Mouse (Mus musculus) heart, adult 18-20 months (tissue): Measurements from ENCODE around the gene Zfp719. TPM values are rescaled to one million over a fixed set of nuclear protein-coding genes. Genes with fewer than 3 reads are reported as not detected.

Source experiments
- DNase-seq, 2 experiments: peaks; one replicate each; pipeline ENCODE4 v3.0.0; 2021 to 2022; ENCODE audit warnings: mixed read lengths in 1 of 2
- long read RNA-seq, 2 experiments: library from polyadenylated mRNA; stranded (forward); transcript quantifications; one replicate each; pipeline ENCODE4 v2.0.0; 2021
- total RNA-seq, 2 experiments: library from RNA; stranded (reverse); gene quantifications; 2 replicates each; pipeline ENCODE4 v1.2.3; 2021

Zfp719 gene
- total RNA-seq, result 1 to 10 TPM; 4.4 to 8.2 TPM
- long read RNA-seq, experiment 1, full-length matches to known transcripts, result 3 of 3 reads
- long read RNA-seq, experiment 1, partial matches to known transcripts, result 0 of 3 reads
- long read RNA-seq, experiment 1, other reads (novel, unspliced or antisense), result 0 of 3 reads
- long read RNA-seq, experiment 2, full-length matches to known transcripts, result 3 of 3 reads
- long read RNA-seq, experiment 2, partial matches to known transcripts, result 0 of 3 reads
- long read RNA-seq, experiment 2, other reads (novel, unspliced or antisense), result 0 of 3 reads

DNA sequence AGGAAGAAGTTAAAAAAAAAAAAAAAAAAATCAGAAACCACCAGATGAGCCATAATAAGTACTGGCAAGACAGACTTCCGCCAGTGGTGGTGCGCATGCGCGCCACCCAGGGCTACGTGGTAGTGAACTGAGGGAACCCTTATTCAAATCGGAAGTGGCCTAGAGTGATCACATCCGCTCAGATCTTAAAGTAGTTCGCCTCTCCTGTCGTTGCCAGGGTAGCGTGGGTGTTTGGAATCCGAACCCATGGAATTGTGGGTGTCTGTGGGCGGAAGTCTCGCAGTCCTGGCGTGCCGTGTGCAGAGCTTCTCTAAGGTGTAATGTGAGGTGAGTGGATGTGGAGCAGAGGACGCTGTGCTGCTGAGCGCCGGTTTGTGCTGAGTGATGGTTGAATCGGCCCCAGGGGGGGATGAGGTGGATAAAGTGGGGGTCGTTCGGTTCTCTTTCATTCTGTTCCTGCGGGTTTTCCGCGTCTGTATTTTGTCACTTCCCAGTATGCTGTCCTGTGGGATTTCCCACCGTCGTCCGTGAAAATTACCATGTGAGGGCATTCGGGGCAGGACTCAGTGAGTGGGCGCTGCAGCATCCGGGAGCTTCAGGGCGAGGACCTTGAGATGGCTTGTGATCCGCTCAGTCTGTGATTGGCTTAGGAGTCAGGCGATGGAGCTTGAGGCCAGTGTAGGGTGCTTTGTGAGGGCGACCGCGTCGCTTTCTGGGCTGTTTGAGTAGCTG, at the start of gene Zfp719:
Gene Zfp719 (plus strand): TSS at position 171 of the 732 bp plus-strand sequence.
- DNase-seq, result peak; percentile 91 to 95

DNA sequence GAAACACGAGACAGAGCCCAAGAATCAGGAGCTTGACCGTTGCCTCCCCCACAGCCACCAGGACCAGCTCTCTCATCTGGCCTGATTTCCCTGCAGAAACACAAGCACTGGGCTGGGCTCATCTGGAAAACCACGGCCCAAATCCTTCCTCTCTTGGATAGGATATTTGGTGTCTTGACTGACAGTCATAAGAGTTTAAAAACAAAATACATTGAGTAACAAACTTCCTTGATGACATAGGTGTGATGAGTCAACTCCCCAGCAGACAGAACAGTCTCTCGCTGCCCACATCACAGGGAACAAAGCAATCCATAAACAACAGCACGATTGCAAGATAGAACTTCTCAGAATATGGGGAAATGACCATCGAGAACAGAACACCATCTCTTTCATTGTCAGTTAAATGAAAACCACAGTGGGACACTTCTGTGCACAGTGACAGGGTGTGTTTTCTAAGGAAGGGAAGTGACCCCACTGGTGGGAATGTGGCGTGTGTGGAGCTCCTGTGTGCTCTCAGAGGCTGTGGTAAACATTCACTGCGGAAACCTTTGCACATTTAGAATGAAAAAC, 49.1 kb upstream of the Zfp719 start:
- DNase-seq, result peak in 1 of 2 experiments; percentile 26

DNA sequence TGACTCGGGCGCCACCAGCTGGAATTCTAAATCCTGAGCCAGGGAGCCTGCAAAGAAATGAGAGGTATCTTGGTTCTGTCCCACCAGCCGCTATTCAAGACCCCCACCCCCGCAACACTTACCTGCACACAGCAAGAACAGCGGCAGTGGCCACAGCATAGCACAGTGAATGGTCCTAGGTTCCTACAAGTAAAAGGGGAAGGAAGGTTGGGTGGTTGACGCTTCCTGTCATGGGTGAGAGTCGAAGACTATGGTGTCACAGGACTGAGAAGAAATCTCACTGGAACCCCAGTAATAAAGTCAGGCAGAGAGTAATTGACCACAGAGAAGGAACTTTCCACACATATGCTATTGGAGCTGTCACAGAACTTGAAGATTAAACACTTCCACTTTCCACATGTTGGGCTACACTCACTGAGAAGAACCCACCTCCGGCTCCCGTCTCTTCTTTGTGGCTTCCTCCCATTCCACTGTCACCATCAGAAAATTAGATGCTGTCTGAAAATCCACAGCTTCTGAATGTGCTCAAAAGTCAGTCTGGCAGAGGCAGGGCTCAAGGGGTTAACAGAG, 46.4 kb upstream of the Zfp719 start:
- DNase-seq, result peak in 1 of 2 experiments; percentile 59

DNA sequence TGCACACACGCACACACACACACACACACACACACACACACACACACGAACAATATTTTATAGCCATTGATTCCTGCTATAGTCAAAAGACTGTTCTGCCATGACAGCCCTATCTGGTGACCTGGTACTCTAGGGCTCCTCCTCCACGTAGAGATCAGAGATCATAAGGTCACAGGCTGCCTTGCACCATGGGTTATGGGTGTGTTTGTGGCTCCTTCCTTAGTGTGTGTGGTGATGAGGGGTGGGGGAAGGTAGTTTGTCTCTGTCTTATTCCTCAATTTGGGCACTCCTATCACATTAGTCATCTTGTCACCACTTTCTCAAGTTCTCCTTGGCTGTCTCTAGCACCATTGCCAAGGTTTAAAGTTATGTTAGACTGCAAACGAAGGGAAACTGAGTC, 40.9 kb upstream of the Zfp719 start:
- no peak for DNase-seq

DNA sequence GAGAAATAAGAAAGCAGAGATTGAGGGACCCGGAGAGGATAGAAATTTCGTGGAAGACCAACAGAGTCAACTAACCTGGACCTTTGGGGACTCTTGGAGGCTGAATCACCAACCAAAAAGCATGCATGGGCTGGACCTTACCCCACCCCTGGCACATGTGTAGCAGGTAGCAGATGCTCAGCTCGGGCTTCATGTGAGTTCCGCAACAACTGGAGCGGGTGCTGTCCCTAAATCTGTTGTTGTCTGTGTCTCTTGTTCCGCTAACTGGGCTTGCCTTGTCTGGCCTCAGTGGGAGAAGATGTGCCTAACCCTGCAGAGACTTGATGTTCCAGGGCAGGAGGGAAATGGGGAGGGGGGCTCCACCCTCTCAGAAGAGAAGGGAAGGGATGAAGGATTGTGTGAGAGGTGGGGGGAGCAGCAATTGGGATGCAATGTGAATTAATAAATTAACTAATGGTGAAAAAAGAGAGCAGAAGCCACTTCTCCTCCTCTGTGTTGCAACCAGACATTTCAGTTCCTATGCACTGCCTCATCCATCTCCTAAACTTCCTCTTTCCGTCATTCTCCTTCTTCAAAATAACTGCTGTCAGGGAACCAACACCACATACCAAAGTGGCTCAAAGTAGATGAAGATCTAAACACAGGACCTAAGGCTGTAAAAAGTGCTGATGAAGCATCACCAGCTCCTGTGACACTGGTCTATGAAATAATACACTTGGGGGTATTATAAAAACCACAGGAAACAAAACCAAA, 35.0 kb upstream of the Zfp719 start, which contains the start of gene Cd33:
Gene Cd33 (minus strand): TSS at position 204 of the 753 bp plus-strand sequence.
- peak; percentile 30 to 47 for DNase-seq

DNA sequence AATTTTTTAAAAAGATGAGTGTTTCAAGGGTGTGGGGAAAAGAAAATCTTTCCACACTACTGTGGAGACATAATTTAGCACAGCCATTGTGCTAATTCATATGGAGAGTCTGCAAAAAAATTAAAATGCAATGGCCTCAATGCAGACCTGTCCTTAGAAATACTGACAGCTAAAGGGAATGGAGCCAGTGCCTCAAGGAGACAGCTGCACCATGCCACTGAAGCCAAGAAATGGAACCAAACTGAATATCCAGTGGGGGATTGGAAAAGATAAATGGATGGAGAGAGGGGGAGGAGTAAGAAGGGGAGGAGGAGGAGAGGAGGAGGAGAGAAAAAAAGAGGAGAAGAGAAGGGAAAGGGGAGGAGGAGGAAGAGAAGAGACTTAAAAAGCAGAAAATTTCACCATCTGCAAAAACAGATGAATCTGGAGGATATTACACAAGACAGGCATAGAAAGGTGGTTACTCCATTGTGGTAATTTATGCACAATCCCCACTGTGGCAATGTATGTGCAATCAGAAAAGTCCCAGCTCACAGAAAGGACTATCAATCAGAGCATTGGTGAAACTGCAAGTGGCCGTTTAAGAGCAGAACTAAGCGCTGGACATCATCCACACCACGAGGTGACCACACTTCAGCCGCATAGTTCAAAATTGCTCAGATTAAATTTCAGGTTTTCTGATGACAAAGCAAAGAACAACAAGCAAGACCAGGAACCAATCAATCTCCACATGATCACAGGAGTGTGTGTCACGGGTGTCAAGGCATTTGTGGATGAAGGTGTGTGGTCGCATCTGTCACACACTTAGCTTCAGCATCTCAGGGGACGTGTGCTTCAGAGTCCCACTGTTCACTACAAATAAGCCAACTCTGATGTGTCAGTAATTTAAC, 33.5 kb upstream of the Zfp719 start:
- no peak for DNase-seq

DNA sequence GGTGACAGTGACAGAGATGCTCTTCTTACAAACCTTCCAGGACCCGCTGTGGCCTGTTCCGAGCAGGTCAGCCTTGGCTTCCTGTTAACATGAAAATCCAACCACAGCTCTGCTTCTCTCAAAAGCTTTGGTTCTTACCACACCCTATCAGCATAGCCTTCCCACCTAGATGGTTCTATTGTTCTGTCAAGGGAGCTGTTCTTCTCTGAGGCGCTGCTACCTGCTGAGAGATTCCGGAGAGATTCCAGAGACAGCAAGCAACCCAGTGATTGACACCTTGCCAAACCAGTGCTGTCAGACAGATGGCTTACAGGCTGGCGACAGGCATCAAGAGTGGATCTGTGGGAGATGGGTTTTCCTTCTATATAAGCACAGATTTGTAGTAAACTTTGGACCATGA, 31.7 kb upstream of the Zfp719 start:
- DNase-seq, result no peak

DNA sequence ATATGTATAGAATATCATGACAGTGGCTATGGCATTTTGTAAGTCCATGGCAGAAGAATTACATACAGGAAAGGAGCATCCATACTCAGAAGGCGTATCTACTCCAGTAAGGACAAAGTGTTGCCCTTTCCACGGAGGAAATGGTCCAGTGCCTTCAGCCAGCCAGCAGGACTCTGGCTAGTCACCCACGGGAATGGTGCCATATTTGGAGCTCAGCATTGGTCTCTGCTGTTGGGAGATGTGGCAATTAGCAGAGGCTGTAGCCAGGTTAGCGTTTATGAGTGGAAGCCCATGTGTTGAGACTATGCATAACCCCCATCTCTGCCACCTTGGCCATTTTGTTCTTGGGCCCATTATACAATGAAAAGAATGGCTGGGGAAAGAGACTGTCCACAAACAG, 31.2 kb upstream of the Zfp719 start:
- DNase-seq, result no peak

DNA sequence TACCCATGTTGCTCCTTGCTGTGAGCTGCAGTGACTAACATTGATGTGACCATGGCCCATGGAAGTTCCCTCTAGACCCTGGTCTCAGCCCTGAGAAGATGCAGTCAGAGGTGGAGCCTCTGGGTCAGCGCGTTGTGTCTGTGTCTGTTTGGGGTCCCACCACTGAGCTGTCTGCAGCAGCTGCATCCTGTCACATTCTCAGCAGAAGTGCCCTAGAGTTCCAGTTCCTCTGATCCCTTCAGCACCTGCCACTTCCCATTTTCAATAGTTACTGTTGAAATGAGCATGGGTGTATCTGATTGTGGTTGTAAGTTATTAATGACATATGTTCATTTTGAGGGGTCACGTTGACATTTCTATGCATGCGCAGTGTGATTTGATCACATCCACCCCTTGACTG, 26.3 kb upstream of the Zfp719 start:
- peak; percentile 21 to 69 for DNase-seq

DNA sequence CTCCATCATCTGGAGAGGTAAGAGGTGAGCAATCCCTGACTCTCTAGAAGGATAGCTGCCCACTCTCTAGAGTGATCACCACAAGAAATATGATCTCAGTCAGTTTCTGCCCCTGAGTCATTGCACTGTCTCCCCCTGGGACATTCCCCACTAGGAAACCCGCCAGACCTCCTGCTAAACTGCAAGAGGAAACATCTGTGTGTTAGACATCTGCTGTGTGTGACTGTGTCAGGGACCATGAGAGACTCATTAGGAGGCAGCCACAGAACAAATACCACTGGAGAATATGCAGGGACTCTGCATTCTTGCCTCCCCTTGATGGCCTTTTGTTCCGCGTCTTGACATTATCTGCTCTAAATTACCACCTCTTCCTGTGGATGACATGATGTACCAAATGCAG, 24.9 kb upstream of the Zfp719 start:
- peak; percentile 62 to 79 for DNase-seq

DNA sequence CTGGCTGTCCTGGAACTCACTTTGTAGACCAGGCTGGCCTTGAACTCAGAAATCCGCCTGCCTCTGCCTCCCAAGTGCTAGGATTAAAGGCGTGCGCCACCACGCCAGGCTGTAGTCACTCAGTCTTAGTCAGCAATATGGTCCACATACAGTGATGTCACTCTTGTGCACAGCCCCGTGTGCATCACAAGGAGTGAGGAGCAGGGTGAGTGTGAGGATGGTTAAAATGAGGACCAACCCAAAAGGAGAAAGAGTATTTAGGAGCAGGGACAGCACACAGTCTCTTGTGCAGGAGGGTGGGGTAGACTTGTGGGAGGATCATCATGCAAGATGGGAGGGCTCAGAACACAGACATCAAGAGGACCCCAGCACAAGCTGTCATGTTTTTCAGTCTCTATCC, 24.1 kb upstream of the Zfp719 start:
- DNase-seq, result no peak

DNA sequence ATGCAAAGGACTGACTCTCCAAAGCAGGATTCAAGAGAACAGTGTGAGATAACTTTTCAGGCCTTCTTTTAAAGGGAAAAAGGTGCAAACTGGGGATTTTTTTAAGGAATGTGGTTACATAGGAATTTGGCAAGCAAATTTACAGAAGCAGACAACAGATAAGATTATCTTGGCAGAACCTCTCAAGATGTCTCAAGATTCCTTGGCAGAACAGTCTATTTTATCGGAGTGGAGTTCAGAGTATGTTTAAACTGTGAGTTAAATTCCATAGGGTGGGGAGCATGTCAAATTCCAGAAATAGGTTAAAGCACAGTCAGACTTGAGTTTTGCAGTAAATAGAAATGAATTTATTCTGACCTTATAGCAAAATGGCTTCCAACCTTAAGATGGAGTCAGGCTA, 22.5 kb upstream of the Zfp719 start:
- no peak for DNase-seq

DNA sequence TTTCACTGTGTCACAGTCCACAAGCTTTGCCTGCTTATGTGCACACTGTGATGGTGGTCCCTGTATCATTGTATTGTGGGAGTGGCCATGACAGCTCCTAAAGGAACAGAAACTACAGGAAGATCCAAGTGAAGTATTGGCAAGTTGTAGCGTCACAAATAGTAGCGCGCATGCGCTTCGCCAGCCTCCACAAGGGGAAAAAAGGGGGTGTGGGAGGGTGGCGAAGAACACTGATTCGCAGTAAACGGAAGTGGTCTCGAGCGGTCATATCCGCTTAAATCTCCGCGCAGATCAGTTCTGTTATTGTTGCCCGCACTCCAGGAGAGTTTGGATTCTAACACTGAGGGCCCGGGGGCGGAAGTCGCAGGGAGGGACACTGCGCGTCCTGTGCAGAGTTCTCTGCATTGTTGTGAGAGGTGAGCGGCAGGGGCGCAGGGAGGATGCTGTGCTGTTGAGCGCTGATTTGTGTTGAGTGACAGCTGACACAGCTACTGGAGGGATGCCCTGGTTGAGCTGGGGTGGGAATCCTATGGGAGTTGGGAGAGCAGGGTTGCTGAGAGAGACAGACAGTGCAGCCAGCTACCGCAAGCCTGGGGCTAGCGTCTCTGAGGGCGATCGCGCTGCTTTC, 17.3 kb upstream of the Zfp719 start, which contains the start of gene Zfp658:
Gene Zfp658 (plus strand): TSS at position 251 of the 628 bp plus-strand sequence.
- DNase-seq, result peak; percentile 89 to 90

DNA sequence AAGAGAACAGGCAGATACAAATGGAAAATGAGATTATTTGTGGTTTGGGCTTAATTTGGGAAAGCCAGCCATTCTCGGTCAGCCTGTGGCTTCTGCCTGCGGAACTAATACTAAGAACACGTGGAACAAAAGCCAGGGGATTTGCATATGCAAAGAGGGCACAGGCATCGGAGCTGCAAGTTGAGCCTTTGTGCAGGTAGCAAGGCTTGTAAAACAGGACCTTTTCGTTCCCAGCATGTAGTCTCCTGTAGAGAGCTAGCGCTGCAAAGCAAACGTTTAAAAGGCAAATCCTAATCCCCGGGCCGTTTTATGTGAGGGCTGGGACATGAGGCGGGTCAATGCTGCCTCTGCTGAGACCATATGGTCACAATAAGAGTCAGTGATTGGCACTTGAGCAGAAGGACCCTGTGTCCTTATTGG, 16.7 kb upstream of the Zfp719 start:
- no peak for DNase-seq

DNA sequence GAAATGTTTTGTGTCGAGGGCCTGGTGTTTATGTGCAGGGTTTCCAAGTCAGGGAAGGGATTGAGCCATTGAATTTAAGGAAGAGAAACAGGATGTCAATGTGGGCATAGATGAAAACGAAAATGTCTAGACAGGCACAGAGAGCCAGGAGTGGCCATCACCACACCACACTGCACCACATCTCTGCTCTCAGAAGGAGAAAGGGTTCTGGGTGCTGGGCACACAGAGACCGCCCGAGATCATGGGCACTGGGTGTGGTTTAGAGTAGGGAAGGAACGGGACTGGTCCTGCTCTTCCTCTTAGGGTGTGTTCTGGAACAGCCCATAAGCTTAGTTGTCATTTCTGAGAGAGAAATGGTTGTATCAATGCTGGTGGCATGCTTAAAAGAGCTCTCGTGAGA, 16.1 kb upstream of the Zfp719 start:
- peak; percentile 18 to 21 for DNase-seq

DNA sequence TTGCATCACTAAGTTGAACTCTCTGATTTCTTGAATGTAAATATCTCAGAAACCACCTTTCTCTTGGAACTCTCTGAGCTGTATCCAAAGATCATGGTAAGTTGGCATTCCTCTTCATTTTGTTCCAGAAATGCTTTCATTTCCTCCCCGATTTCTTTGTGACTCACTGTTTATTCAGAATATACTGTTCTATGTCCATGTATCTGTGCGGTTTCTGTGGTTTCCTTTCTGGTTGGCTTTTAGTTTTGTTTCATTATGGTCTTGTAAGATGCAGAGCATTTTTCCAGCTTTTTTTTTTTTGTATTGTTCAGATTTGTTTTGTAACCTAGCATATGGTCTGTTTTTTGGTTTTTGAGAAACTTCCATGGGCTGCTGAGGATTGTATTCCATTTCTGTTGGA, 8.2 kb upstream of the Zfp719 start:
- DNase-seq, result no peak

DNA sequence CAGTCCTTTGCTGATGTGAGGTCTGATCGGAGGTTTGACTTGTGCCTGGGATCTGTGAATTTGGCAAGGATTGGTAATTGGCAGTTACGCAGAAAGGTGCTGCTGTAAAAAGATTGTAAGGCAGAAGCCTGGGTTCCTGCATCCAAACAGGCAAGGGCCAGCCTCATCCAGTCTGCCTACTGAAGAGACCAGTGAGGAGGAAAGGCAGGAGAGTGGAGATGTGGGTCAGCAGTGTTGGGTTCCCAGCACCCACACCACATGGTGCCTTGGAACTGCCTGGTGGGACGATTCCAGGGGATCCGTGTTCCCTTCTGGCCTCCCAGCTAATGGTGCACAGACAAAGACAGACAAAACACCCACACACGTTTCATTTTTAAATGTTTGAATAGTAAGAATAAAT, 1.1 kb downstream of the Zfp719 start:
- DNase-seq, result no peak

DNA sequence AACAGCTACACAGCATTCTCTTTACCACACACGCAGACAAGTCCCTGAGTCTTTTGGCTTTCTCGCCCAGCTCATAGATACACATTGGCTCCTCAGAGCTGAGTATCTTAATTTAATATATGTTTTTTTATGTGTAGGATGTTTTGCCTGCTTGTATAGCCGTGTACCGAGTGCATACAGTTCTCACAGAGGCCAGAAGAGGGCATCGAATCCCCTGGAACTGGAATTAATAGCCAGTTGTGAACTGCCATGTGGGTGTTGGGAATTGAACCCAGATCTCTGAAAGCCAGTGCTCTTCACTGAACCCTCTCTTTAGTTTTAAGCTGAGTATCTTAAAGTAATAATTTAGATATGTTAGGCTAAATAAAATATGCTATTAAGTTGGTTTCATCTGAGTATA, 5.4 kb downstream of the Zfp719 start:
- DNase-seq, result no peak

DNA sequence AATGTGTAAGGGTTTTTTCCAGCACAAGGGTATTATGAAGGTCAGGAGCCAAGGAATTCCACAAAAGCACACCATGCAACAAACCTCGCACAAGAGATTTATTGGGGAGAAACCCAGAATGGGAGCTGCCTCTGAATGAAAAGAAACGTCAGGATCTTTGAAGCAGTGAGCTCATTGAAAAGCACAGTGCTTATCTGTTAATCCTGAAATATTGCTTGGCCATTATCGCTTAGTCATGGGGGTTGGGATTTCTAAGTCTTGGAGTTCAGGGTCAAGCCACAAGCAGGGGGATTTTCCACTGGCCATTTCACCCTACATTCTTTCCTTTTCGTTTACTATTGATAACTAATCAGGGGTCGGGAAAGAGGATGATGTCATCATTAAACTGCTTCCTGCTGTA, 22.5 kb downstream of the Zfp719 start:
- DNase-seq, result no peak

DNA sequence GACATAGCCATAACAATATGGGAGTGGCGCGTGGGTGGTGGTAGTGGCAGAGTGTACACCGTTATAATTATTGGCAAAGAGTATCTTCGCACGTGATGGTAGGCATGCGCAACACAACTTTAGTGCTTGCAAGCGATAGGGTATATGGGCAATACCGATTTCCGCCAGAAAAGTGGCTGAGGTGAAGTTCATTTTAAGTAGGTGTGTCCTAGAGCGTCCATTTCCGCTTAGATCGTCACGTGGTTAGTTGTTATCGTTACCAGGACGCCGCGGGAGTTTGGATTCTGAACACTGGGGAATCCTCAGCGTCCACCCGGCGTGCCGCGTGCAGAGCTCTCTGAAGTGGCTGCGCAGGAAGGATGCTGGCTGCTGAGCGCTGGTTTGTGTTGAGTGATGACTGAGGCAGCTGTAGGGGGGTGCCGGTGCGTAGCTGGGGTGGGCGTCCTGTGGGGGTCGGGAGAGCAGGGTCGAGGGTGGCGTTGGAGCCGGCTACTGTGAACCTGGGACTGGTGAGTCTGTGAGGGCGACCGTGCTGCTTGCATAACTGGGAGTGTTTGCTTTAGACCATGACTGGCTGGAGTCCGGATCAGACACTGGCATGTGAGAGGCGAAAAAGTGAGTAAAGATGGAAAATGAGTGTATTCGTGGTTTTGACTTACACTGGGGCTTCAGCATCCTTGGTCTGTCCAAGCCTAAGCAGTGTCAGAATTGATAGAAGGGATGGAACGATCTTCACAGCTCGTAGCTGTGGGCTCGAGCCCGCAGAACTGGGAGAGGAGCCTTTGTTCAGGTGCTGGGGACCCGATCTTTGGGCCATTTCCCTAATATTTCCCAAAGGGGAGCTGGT, 27.7 kb downstream of the Zfp719 start, which contains the start of gene Zfp819:
Gene Zfp819 (plus strand): TSS at position 274 of the 847 bp plus-strand sequence.
- DNase-seq, result peak; percentile 25 to 44
